ENCODE assay signal across 25 mouse cellular contexts in the genomic region with DNA sequence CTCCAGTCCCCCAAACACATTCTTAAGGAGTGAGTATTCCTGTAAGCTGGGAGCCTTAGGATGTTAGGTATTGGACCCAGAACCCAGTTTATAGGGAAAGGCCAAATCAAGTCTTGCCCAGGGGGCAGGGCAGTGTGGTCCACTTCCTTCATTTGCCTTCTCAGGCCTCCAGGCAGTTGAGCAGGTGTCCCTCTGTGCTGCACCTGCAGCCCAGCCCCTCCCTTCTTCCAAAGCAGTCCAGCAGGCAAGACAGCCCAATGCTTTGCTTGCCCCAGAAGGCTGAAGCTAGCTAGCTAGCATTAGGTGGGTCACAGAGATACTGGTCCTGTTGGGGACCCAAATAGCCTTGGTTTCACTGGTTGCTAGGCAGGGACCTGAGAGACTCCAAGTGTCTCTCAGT. TPM values are rescaled to one million over a fixed set of nuclear protein-coding genes. Genes with fewer than 3 reads are reported as not detected.
DNase-seq lines count a peak whose midpoint lies in the region; ATAC-seq and TF ChIP-seq lines count a peak whose summit lies in the region.
"Had no signal": no experiment of that assay in that cellular context is flagged by ENCODE, and none has a peak within 500 bp of the region (broad histone marks: within the 10 kb centered on the region; RNA-seq: fewer than 3 reads in every experiment).

No protein-coding gene starts in this region.

- H3K79me2 ChIP-seq in liver, adult 2 months (ENCODE audit: control insufficient read depth, insufficient read depth, low read length), result no peaks in the 10 kb centered on the region
- no peaks in the 10 kb centered on the region for H3K79me2 ChIP-seq in macrophage (ENCODE audit: inconsistent target)

- no peaks in the 10 kb centered on the region for H3K9me3 ChIP-seq in liver, embryonic 12.5 days (replicated peaks)
- no peaks in the 10 kb centered on the region for H3K9me3 ChIP-seq in midbrain, embryonic 11.5 days (ENCODE audit: control insufficient read depth, low read length)
- no peaks in the 10 kb centered on the region for H3K9me3 ChIP-seq in midbrain, embryonic 10.5 days (replicated peaks)
- H3K9me3 ChIP-seq: embryonic facial prominence, embryonic 10.5 days; embryonic facial prominence, embryonic 13.5 days; forebrain, embryonic 12.5 days; heart, embryonic 12.5 days; heart, embryonic 15.5 days had no signal

- peaks cover 1% of the 10 kb centered on the region; the same call in 1 of the 2 replicates for H3K4me1 ChIP-seq in liver, adult 2 months (ENCODE audit: control insufficient read depth, insufficient read depth, low read length)
- peaks cover 41% of the 10 kb centered on the region for H3K4me1 ChIP-seq in liver, embryonic 12.5 days
- H3K4me1 ChIP-seq in midbrain, embryonic 11.5 days (ENCODE audit: control insufficient read depth, insufficient read depth, low read length), result peaks cover 4% of the 10 kb centered on the region; the same call in 1 of the 2 replicates
- peaks cover 24% of the 10 kb centered on the region for H3K4me1 ChIP-seq in midbrain, embryonic 10.5 days
- H3K4me1 ChIP-seq in bone marrow, adult 2 months (ENCODE audit: control insufficient read depth, insufficient read depth, low read length), result peaks cover 20% of the 10 kb centered on the region

- no peaks in the 10 kb centered on the region for H3K27me3 ChIP-seq in liver, adult 2 months (ENCODE audit: control insufficient read depth, insufficient read depth, low read length)
- H3K27me3 ChIP-seq in liver, embryonic 12.5 days (replicated peaks), result no peaks in the 10 kb centered on the region
- H3K27me3 ChIP-seq in midbrain, embryonic 11.5 days (ENCODE audit: control insufficient read depth, insufficient read depth, low read length), result no peaks in the 10 kb centered on the region
- 0 out of 2 replicates have a peak, but pooled peaks cover 2% of the 10 kb centered on the region for H3K27me3 ChIP-seq in midbrain, embryonic 10.5 days (ENCODE audit: low read depth, poor library complexity, severe bottlenecking)
- H3K27me3 ChIP-seq: embryonic facial prominence, embryonic 13.5 days; heart, embryonic 12.5 days; heart, embryonic 15.5 days had no signal

- TF ChIP-seq POLR2A in liver, adult 2 months (IDR thresholded peaks at IDR 0.05; ENCODE audit: extremely low read depth, insufficient read depth, low read length), result no peak
- no peak for TF ChIP-seq POLR2A in bone marrow, adult 2 months (IDR thresholded peaks at IDR 0.05; ENCODE audit: borderline replicate concordance, control insufficient read depth, low read depth, low read length)

- TF ChIP-seq CTCF in liver, adult 2 months (IDR thresholded peaks at IDR 0.05; ENCODE audit: low read depth, low read length), result no peak
- no peak for TF ChIP-seq CTCF in bone marrow, adult 2 months (IDR thresholded peaks at IDR 0.05; ENCODE audit: control insufficient read depth, insufficient read depth, low read length)

- H3K9ac ChIP-seq in liver, adult 2 months (ENCODE audit: low read depth, low read length), result no peak overlapping the region
- H3K9ac ChIP-seq in liver, embryonic 12.5 days, result no peak overlapping the region
- H3K9ac ChIP-seq in midbrain, embryonic 11.5 days (ENCODE audit: low read length), result no peak overlapping the region
- H3K9ac ChIP-seq: embryonic facial prominence, embryonic 13.5 days; forebrain, embryonic 12.5 days; heart, embryonic 12.5 days; heart, embryonic 15.5 days; hindbrain, embryonic 14.5 days had no signal

- no peak overlapping the region for H3K4me3 ChIP-seq in liver, adult 2 months (ENCODE audit: insufficient read depth, low read depth, low read length)
- H3K4me3 ChIP-seq in liver, embryonic 12.5 days, result no peak overlapping the region
- no peak overlapping the region for H3K4me3 ChIP-seq in midbrain, embryonic 11.5 days (ENCODE audit: low read depth, low read length)
- H3K4me3 ChIP-seq in midbrain, embryonic 10.5 days, result no peak overlapping the region
- H3K4me3 ChIP-seq in bone marrow, adult 2 months (replicated peaks; ENCODE audit: control insufficient read depth, low read depth, low read length), result no peak overlapping the region
- no peak overlapping the region for H3K4me3 ChIP-seq in macrophage (ENCODE audit: inconsistent target)
- H3K4me3 ChIP-seq: embryonic facial prominence, embryonic 10.5 days; embryonic facial prominence, embryonic 13.5 days; erythroblast, embryonic 14.5 days; forebrain, embryonic 12.5 days; heart, embryonic 12.5 days; heart, embryonic 15.5 days had no signal

- DNase-seq in liver, adult 2 months (ENCODE audit: extremely low read depth, low read depth, low spot score), result no peak
- peak; percentile 82 for DNase-seq in midbrain, embryonic 11.5 days (ENCODE audit: low spot score, missing footprints)
- no peak for DNase-seq in midbrain, embryonic 10.5 days (ENCODE audit: low spot score)
- no peak for DNase-seq in lung, adult 18-20 months
- DNase-seq in kidney, postnatal 36 days, result no peak
- DNase-seq: adrenal gland, adult 8-10 months; adrenal gland, postnatal 25 days; cerebellum, adult 11-12 months; cerebellum, adult 8-10 months; gastrocnemius, postnatal 25 days had no signal

- H3K27ac ChIP-seq in liver, adult 2 months (replicated peaks; ENCODE audit: insufficient read depth, low read depth, low read length), result 0 out of 2 replicates have a peak overlapping the region, but pooled peaks have one; percentile 9
- no peak overlapping the region for H3K27ac ChIP-seq in liver, embryonic 12.5 days
- no peak overlapping the region for H3K27ac ChIP-seq in midbrain, embryonic 11.5 days (ENCODE audit: low read depth, low read length)
- H3K27ac ChIP-seq in midbrain, embryonic 10.5 days (replicated peaks), result no peak overlapping the region
- H3K27ac ChIP-seq in bone marrow, adult 2 months (ENCODE audit: control insufficient read depth, insufficient read depth, low read depth, low read length, poor library complexity), result peak overlapping the region; percentile 66
- peak overlapping the region; percentile 88 for H3K27ac ChIP-seq in macrophage
- H3K27ac ChIP-seq: embryonic facial prominence, embryonic 10.5 days; embryonic facial prominence, embryonic 13.5 days; forebrain, embryonic 12.5 days; heart, embryonic 15.5 days; hindbrain, embryonic 14.5 days; hindbrain, postnatal 0 days had no signal

- no peak overlapping the region for H3K4me2 ChIP-seq in liver, embryonic 12.5 days
- no peak overlapping the region for H3K4me2 ChIP-seq in midbrain, embryonic 11.5 days
- H3K4me2 ChIP-seq: embryonic facial prominence, embryonic 13.5 days; forebrain, embryonic 12.5 days; heart, embryonic 12.5 days; heart, embryonic 15.5 days; hindbrain, embryonic 14.5 days had no signal

- ATAC-seq in liver, embryonic 12.5 days, result no peak
- no peak for ATAC-seq in midbrain, embryonic 11.5 days (ENCODE audit: low FRiP score)
- ATAC-seq: activated CD4-positive, CD25-positive, alpha-beta regulatory T cell, adult 4 months; forebrain, embryonic 16.5 days; hindbrain, postnatal 0 days; inflammation-experienced regulatory T-cells, adult 6 months had no signal

- H3K36me3 ChIP-seq in liver, adult 2 months (ENCODE audit: control insufficient read depth, insufficient read depth, low read length), result no peaks in the 10 kb centered on the region
- H3K36me3 ChIP-seq in liver, embryonic 12.5 days, result no peaks in the 10 kb centered on the region
- no peaks in the 10 kb centered on the region for H3K36me3 ChIP-seq in midbrain, embryonic 11.5 days (ENCODE audit: control insufficient read depth, insufficient read depth, low read length)
- no peaks in the 10 kb centered on the region for H3K36me3 ChIP-seq in midbrain, embryonic 10.5 days
- no peaks in the 10 kb centered on the region for H3K36me3 ChIP-seq in macrophage (ENCODE audit: inconsistent target)
- H3K36me3 ChIP-seq: embryonic facial prominence, embryonic 10.5 days; embryonic facial prominence, embryonic 13.5 days; forebrain, embryonic 12.5 days; heart, embryonic 12.5 days; heart, embryonic 15.5 days had no signal

RNA-seq across cellular contexts. Expression of gene Cd300a, which starts 9.7 kb away (rescaled TPM):
- 3.0 and 3.6 TPM in 2 replicates for total RNA-seq in liver, adult 2 months (2014; rRNA removed)
- polyA plus RNA-seq in liver, adult 2 months (2012; rRNA removed), result 0.65 and 1.2 TPM in 2 replicates
- polyA plus RNA-seq in liver, embryonic 12.5 days (2016; fragmentation: Nextera tagmentation; extraction: Ambion mirVana), result 3.7 and 4.6 TPM in 2 replicates
- 0.79 and 1.1 TPM in 2 replicates for polyA plus RNA-seq in midbrain, embryonic 11.5 days (2014; fragmentation: Nextera tagmentation; extraction: Ambion mirVana)
- polyA plus RNA-seq in midbrain, embryonic 10.5 days (2016; fragmentation: Nextera tagmentation; extraction: Ambion mirVana), result 0.58 and 0.93 TPM in 2 replicates
- 4.7 and 15.1 TPM in 2 replicates for polyA plus RNA-seq in bone marrow, adult 2 months (2011; ENCODE audit: insufficient read depth, insufficient read length, low replicate concordance, missing spikeins)
- 100 to 1,000 TPM in 7 of 26 experiments, 10 to 100 TPM in 17, 1 to 10 TPM in 2; 8.5 to 217 (median 67.0) TPM for total RNA-seq in macrophage (2018; cell fraction: chromatin; rRNA removed)
- total RNA-seq in macrophage (2018; cell fraction: cytosol; rRNA removed), result 100 to 1,000 TPM in 13 of 26 experiments, 10 to 100 TPM in 13; 51.2 to 210 (median 105) TPM
- total RNA-seq in macrophage (2018; cell fraction: nucleus; rRNA removed), result 100 to 1,000 TPM in 14 of 26 experiments, 10 to 100 TPM in 12; 31.5 to 304 (median 108) TPM
- 86.9 to 197 TPM (median 152 TPM) in 3 replicates for polyA plus RNA-seq in macrophage (2018)
- polyA plus RNA-seq: erythroblast, embryonic 14.5 days had no signal

RNA-seq across cellular contexts. Expression of gene Gprc5c, which starts 29.2 kb away (rescaled TPM):
- 51.4 and 66.2 TPM in 2 replicates for total RNA-seq in liver, adult 2 months (2014; rRNA removed)
- polyA plus RNA-seq in liver, adult 2 months (2012; rRNA removed), result 87.6 and 93.9 TPM in 2 replicates
- polyA plus RNA-seq in liver, embryonic 12.5 days (2016; fragmentation: Nextera tagmentation; extraction: Ambion mirVana), result 14.3 TPM in 2 replicates
- 8.9 and 10.7 TPM in 2 replicates for polyA plus RNA-seq in midbrain, embryonic 11.5 days (2014; fragmentation: Nextera tagmentation; extraction: Ambion mirVana)
- 19.0 TPM in 2 replicates for polyA plus RNA-seq in midbrain, embryonic 10.5 days (2016; fragmentation: Nextera tagmentation; extraction: Ambion mirVana)
- polyA plus RNA-seq in bone marrow, adult 2 months (2011; ENCODE audit: insufficient read depth, insufficient read length, low replicate concordance, missing spikeins), result 1.1 and 1.4 TPM in 2 replicates
- total RNA-seq in macrophage (2018; cell fraction: chromatin; rRNA removed), result 10 to 100 TPM in 7 of 26 experiments, 1 to 10 TPM in 11, under 1 TPM in 4, not detected in 4; 0.29 to 37.9 (median 4.5) TPM
- total RNA-seq in macrophage (2018; cell fraction: cytosol; rRNA removed), result 10 to 100 TPM in 13 of 26 experiments, 1 to 10 TPM in 1, under 1 TPM in 12; 0.25 to 28.6 (median 6.9) TPM
- total RNA-seq in macrophage (2018; cell fraction: nucleus; rRNA removed), result 10 to 100 TPM in 12 of 26 experiments, 1 to 10 TPM in 7, under 1 TPM in 7; 0.29 to 35.6 (median 4.1) TPM
- 1.8 to 17.4 TPM (median 8.2 TPM) in 3 replicates for polyA plus RNA-seq in macrophage (2018)
- polyA plus RNA-seq: inflammation-experienced regulatory T-cells, adult 6 months had no signal

RNA-seq across cellular contexts. Expression of gene Cd300lb, which starts 54.0 kb away (rescaled TPM):
- total RNA-seq in liver, adult 2 months (2014; rRNA removed), result 1.0 and 1.2 TPM in 2 replicates
- 0.35 and 0.46 TPM in 2 replicates for polyA plus RNA-seq in liver, adult 2 months (2012; rRNA removed)
- polyA plus RNA-seq in liver, embryonic 12.5 days (2016; fragmentation: Nextera tagmentation; extraction: Ambion mirVana), result 0.39 and 0.67 TPM in 2 replicates
- 0.30 TPM in 1 of 2 replicates, not detected in the other for polyA plus RNA-seq in midbrain, embryonic 11.5 days (2014; fragmentation: Nextera tagmentation; extraction: Ambion mirVana)
- polyA plus RNA-seq in midbrain, embryonic 10.5 days (2016; fragmentation: Nextera tagmentation; extraction: Ambion mirVana), result 0.05 TPM in 1 of 2 replicates, not detected in the other
- 3.1 and 17.5 TPM in 2 replicates for polyA plus RNA-seq in bone marrow, adult 2 months (2011; ENCODE audit: insufficient read depth, insufficient read length, low replicate concordance, missing spikeins)
- 100 to 1,000 TPM in 4 of 26 experiments, 10 to 100 TPM in 13, 1 to 10 TPM in 9; 4.1 to 168 (median 19.4) TPM for total RNA-seq in macrophage (2018; cell fraction: chromatin; rRNA removed)
- total RNA-seq in macrophage (2018; cell fraction: cytosol; rRNA removed), result 100 to 1,000 TPM in 8 of 26 experiments, 10 to 100 TPM in 18; 13.6 to 187 (median 44.7) TPM
- 100 to 1,000 TPM in 4 of 26 experiments, 10 to 100 TPM in 22; 12.3 to 213 (median 39.7) TPM for total RNA-seq in macrophage (2018; cell fraction: nucleus; rRNA removed)
- 149 to 198 TPM (median 167 TPM) in 3 replicates for polyA plus RNA-seq in macrophage (2018)
- total RNA-seq: ES-E14 had no signal
- polyA plus RNA-seq: erythroblast, embryonic 14.5 days; forebrain, embryonic 12.5 days; inflammation-experienced regulatory T-cells, adult 6 months had no signal

Comparison
In these comparisons a context has a peak if more than half of its experiments do, and no peak if none do; other contexts are left out.
1. H3K27ac ChIP-seq: peak in liver, adult 2 months (single experiment), bone marrow, adult 2 months (single experiment) and macrophage (single experiment); none in liver, embryonic 12.5 days (single experiment), midbrain, embryonic 11.5 days (single experiment) and midbrain, embryonic 10.5 days (single experiment).